Mouse (Mus musculus): ENCODE measurements around the gene Slc30a5. TPM values are rescaled to one million over a fixed set of nuclear protein-coding genes. Genes with fewer than 3 reads are reported as not detected.

Gene Slc30a5
- polyA plus RNA-seq, 1 experiment from 2014 or later, result 30.2 TPM

- H3K9ac ChIP-seq (ENCODE audit: low read depth, low read length), result no peak overlapping the region
- no peaks in the 10 kb centered on the region for H3K36me3 ChIP-seq (ENCODE audit: control insufficient read depth, insufficient read depth, low read length)
- no peaks in the 10 kb centered on the region for H3K27me3 ChIP-seq (ENCODE audit: control insufficient read depth, insufficient read depth, low read depth, low read length)
- H3K4me2 ChIP-seq (ENCODE audit: low read length), result no peak overlapping the region
- H3K4me3 ChIP-seq (ENCODE audit: low read depth, low read length), result no peak overlapping the region
- WGBS, result 90% methylated on average over 2 of the region's 2 CpGs
- H3K4me1 ChIP-seq (ENCODE audit: control insufficient read depth, insufficient read depth, low read length), result no peaks in the 10 kb centered on the region
- no peak for ATAC-seq
- no peaks in the 10 kb centered on the region for H3K9me3 ChIP-seq (replicated peaks; ENCODE audit: control insufficient read depth, low read length, poor library complexity, severe bottlenecking)
- no peak overlapping the region for H3K27ac ChIP-seq (ENCODE audit: low read length)
Observed at GRCm38 (mm10) chr13:100755329-100755728, 77.9 kb downstream of the Slc30a5 start.

- Histone ChIP-seq H3K27ac (ENCODE audit: low read length) (no peak overlapping the region), H3K4me3 (ENCODE audit: low read depth, low read length) (no peak overlapping the region), H3K4me2 (ENCODE audit: low read length) (no peak overlapping the region), H3K9me3 (replicated peaks; ENCODE audit: control insufficient read depth, low read length, poor library complexity, severe bottlenecking) (no peaks in the 10 kb centered on the region), H3K9ac (ENCODE audit: low read depth, low read length) (no peak overlapping the region), H3K36me3 (ENCODE audit: control insufficient read depth, insufficient read depth, low read length) (no peaks in the 10 kb centered on the region), H3K4me1 (ENCODE audit: control insufficient read depth, insufficient read depth, low read length) (no peaks in the 10 kb centered on the region), H3K27me3 (ENCODE audit: control insufficient read depth, insufficient read depth, low read depth, low read length) (no peaks in the 10 kb centered on the region)
- WGBS, result 69% methylated on average over 4 of the region's 4 CpGs
- ATAC-seq, result no peak
Observed at GRCm38 (mm10) chr13:100754186-100754585, 79.0 kb downstream of the Slc30a5 start.

- H3K27ac ChIP-seq (ENCODE audit: low read length), result no peak overlapping the region
- no peaks in the 10 kb centered on the region for H3K36me3 ChIP-seq (ENCODE audit: control insufficient read depth, insufficient read depth, low read length)
- no peak for ATAC-seq
- no peaks in the 10 kb centered on the region for H3K27me3 ChIP-seq (ENCODE audit: control insufficient read depth, insufficient read depth, low read depth, low read length)
- WGBS, result 86% methylated on average over 6 of the region's 6 CpGs
- no peaks in the 10 kb centered on the region for H3K4me1 ChIP-seq (ENCODE audit: control insufficient read depth, insufficient read depth, low read length)
- no peak overlapping the region for H3K4me2 ChIP-seq (ENCODE audit: low read length)
- no peak overlapping the region for H3K4me3 ChIP-seq (ENCODE audit: low read depth, low read length)
- no peak overlapping the region for H3K9ac ChIP-seq (ENCODE audit: low read depth, low read length)
- H3K9me3 ChIP-seq (replicated peaks; ENCODE audit: control insufficient read depth, low read length, poor library complexity, severe bottlenecking), result no peaks in the 10 kb centered on the region
Observed at GRCm38 (mm10) chr13:100753011-100753410, 80.2 kb downstream of the Slc30a5 start.

Other genes starting within 250 kb of the Slc30a5 start
- 2.7 and 3.3 TPM in 2 replicates for gene Marveld2, start 216.5 kb downstream of the Slc30a5 start, polyA plus RNA-seq (2015; fragmentation: Nextera tagmentation; extraction: Ambion mirVana)
- 307 and 315 TPM in 2 replicates for gene Ak6, start 182.4 kb downstream of the Slc30a5 start, polyA plus RNA-seq (2015; fragmentation: Nextera tagmentation; extraction: Ambion mirVana)
- gene Rad17, start 182.4 kb downstream of the Slc30a5 start, polyA plus RNA-seq (2015; fragmentation: Nextera tagmentation; extraction: Ambion mirVana), result 18.0 and 18.4 TPM in 2 replicates
- gene Taf9, start 181.8 kb downstream of the Slc30a5 start, polyA plus RNA-seq (2015; fragmentation: Nextera tagmentation; extraction: Ambion mirVana), result 30.4 and 36.6 TPM in 2 replicates
- 1.6 TPM in 2 replicates for gene Ccdc125, start 163.7 kb downstream of the Slc30a5 start, polyA plus RNA-seq (2015; fragmentation: Nextera tagmentation; extraction: Ambion mirVana)
- 39.3 and 42.0 TPM in 2 replicates for gene Cdk7, start 102.5 kb downstream of the Slc30a5 start, polyA plus RNA-seq (2015; fragmentation: Nextera tagmentation; extraction: Ambion mirVana)
- gene Mrps36, start 88.8 kb downstream of the Slc30a5 start, polyA plus RNA-seq (2015; fragmentation: Nextera tagmentation; extraction: Ambion mirVana), result 116 and 130 TPM in 2 replicates
- gene Cenph, start 57.5 kb downstream of the Slc30a5 start, polyA plus RNA-seq (2015; fragmentation: Nextera tagmentation; extraction: Ambion mirVana), result 5.1 and 6.3 TPM in 2 replicates
- 22.2 and 31.0 TPM in 2 replicates for gene Ccnb1, start 46.9 kb downstream of the Slc30a5 start, polyA plus RNA-seq (2015; fragmentation: Nextera tagmentation; extraction: Ambion mirVana)

All from midbrain, embryonic 16.5 days (tissue).